In genomic region chr8:47345772-47346103, GRCm38 (mm10) we compare ENCODE assay signal across 10 mouse cellular contexts.
DNase-seq lines count a peak whose midpoint lies in the region; ATAC-seq and TF ChIP-seq lines count a peak whose summit lies in the region.
"Had no signal": no experiment of that assay in that cellular context is flagged by ENCODE, and none has a peak within 500 bp of the region (broad histone marks: within the 10 kb centered on the region; RNA-seq: fewer than 3 reads in every experiment).

No protein-coding gene starts in this region.

- TF ChIP-seq CTCF in kidney, adult 2 months (conservative IDR thresholded peaks at IDR 0.05; ENCODE audit: insufficient read depth, insufficient read length, low read depth, low read length), result no peak

- DNase-seq in frontal cortex, postnatal 25 days (ENCODE audit: low spot score in 2 of 2), result peak; percentile 66 to 78
- DNase-seq in left cerebral cortex, postnatal 10 days (ENCODE audit: extremely low spot score in 1 of 2, low spot score in 2 of 2), result peak; percentile 73 to 86
- peak; percentile 93 for DNase-seq in retina, postnatal 1 day
- no peak for DNase-seq in kidney, adult 2 months
- DNase-seq in urinary bladder, postnatal 10 days (ENCODE audit: low spot score), result no peak
- DNase-seq in adrenal gland, postnatal 36 days, result no peak

- intact Hi-C loops in left cerebral cortex, postnatal 10 days (cut with DNase I), result loop anchor here (5.0 kb wide), 1 partner anchor 58 kb away; no protein-coding TSS in a partner anchor

- H3K4me3 ChIP-seq in embryonic facial prominence, embryonic 12.5 days, result no peak overlapping the region
- no peak overlapping the region for H3K4me3 ChIP-seq in kidney, adult 2 months (ENCODE audit: insufficient read depth, low read depth, low read length)
- no peak overlapping the region for H3K4me3 ChIP-seq in heart, embryonic 11.5 days (ENCODE audit: low read depth, low read length)
- H3K4me3 ChIP-seq: heart, embryonic 12.5 days; megakaryocyte, embryonic 14.5 days had no signal

- H3K36me3 ChIP-seq in embryonic facial prominence, embryonic 12.5 days, result no peaks in the 10 kb centered on the region
- no peaks in the 10 kb centered on the region for H3K36me3 ChIP-seq in kidney, adult 2 months (ENCODE audit: control insufficient read depth, insufficient read depth, low read length)
- no peaks in the 10 kb centered on the region for H3K36me3 ChIP-seq in heart, embryonic 11.5 days (ENCODE audit: control insufficient read depth, insufficient read depth, low read length)
- H3K36me3 ChIP-seq: heart, embryonic 12.5 days had no signal

- TF ChIP-seq POLR2A in kidney, adult 2 months (IDR thresholded peaks at IDR 0.05; ENCODE audit: low read depth, low read length), result no peak

- H3K27ac ChIP-seq in embryonic facial prominence, embryonic 12.5 days, result 0 out of 2 replicates have a peak overlapping the region, but pooled peaks have one; percentile 23
- no peak overlapping the region for H3K27ac ChIP-seq in kidney, adult 2 months (ENCODE audit: insufficient read depth, low read depth, low read length)
- no peak overlapping the region for H3K27ac ChIP-seq in heart, embryonic 11.5 days (ENCODE audit: low read depth, low read length)

- no peaks in the 10 kb centered on the region for H3K27me3 ChIP-seq in embryonic facial prominence, embryonic 12.5 days
- no peaks in the 10 kb centered on the region for H3K27me3 ChIP-seq in kidney, adult 2 months (replicated peaks; ENCODE audit: control insufficient read depth, insufficient read depth, low read length)
- H3K27me3 ChIP-seq in heart, embryonic 11.5 days (ENCODE audit: control insufficient read depth, insufficient read depth, low read length), result peaks cover 27% of the 10 kb centered on the region
- H3K27me3 ChIP-seq: megakaryocyte, embryonic 14.5 days had no signal

- 72% methylated on average over 9 of the region's 9 CpGs for WGBS in embryonic facial prominence, embryonic 12.5 days
- WGBS in kidney, adult 2 months, result 83% methylated on average over 9 of the region's 9 CpGs
- whole genome bisulfite sequencing in heart, embryonic 11.5 days (ENCODE audit: insufficient replicate concordance), result 92% methylated on average over 9 of the region's 9 CpGs

- H3K4me1 ChIP-seq in embryonic facial prominence, embryonic 12.5 days, result peaks cover 39% of the 10 kb centered on the region
- H3K4me1 ChIP-seq in kidney, adult 2 months (ENCODE audit: control insufficient read depth, insufficient read depth, low read length), result no peaks in the 10 kb centered on the region
- H3K4me1 ChIP-seq in heart, embryonic 11.5 days (ENCODE audit: control insufficient read depth, insufficient read depth, low read length), result peaks cover 4% of the 10 kb centered on the region; the same call in 1 of the 2 replicates
- H3K4me1 ChIP-seq: megakaryocyte, embryonic 14.5 days had no signal

- H3K4me2 ChIP-seq in embryonic facial prominence, embryonic 12.5 days (replicated peaks), result no peak overlapping the region
- H3K4me2 ChIP-seq in heart, embryonic 11.5 days, result no peak overlapping the region
- H3K4me2 ChIP-seq: heart, embryonic 12.5 days had no signal

- no peaks in the 10 kb centered on the region for H3K9me3 ChIP-seq in embryonic facial prominence, embryonic 12.5 days
- H3K9me3 ChIP-seq in heart, embryonic 11.5 days (replicated peaks; ENCODE audit: control insufficient read depth, low read length), result no peaks in the 10 kb centered on the region
- H3K9me3 ChIP-seq: heart, embryonic 12.5 days had no signal

- no peak for ATAC-seq in embryonic facial prominence, embryonic 12.5 days (ENCODE audit: insufficient number of reproducible peaks, insufficient read depth, low FRiP score, low TSS enrichment)
- ATAC-seq in heart, embryonic 11.5 days (replicated peaks; ENCODE audit: insufficient number of reproducible peaks, low FRiP score, low TSS enrichment), result no peak

- H3K9ac ChIP-seq in embryonic facial prominence, embryonic 12.5 days, result no peak overlapping the region
- no peak overlapping the region for H3K9ac ChIP-seq in heart, embryonic 11.5 days (ENCODE audit: low read depth, low read length)
- H3K9ac ChIP-seq: heart, embryonic 12.5 days had no signal

Comparison
In these comparisons a context has a peak if more than half of its experiments do, and no peak if none do; other contexts are left out.
1. DNase-seq: peak in frontal cortex, postnatal 25 days (2 of 2), left cerebral cortex, postnatal 10 days (2 of 2) and retina, postnatal 1 day (single experiment); none in kidney, adult 2 months (single experiment), urinary bladder, postnatal 10 days (single experiment) and adrenal gland, postnatal 36 days (0 of 2).